Mouse (Mus musculus) neural tube, embryonic 12.5 days (tissue): ENCODE results near the gene Lgals1. TPM values are rescaled to one million over a fixed set of nuclear protein-coding genes. Genes with fewer than 3 reads are reported as not detected.
A peak's percentile ranks its signal among the peaks of the same experiment; 100 is the strongest.

Experiments used
- ATAC-seq: fragments of 200-750 bp; cut with Nextera tagmentation; 2 replicates; pipeline ENCODE4 v1.8.0; 2017; ENCODE audit warnings: low read depth, mild to moderate bottlenecking, moderate TSS enrichment, moderate library complexity; ENCODE audit not compliant: low FRiP score
- H3K27ac ChIP-seq: fragments of 300-500 bp; sonication (generic); 2 replicates; pipeline ENCODE4 v1.5.1; 2016
- H3K27me3 ChIP-seq: fragments of 300-500 bp; sonication (generic); replicated peaks from 2 replicates; pipeline ENCODE4 v1.6.1; 2016; ENCODE audit warnings: mild to moderate bottlenecking
- H3K36me3 ChIP-seq: fragments of 300-500 bp; sonication (generic); 2 replicates; pipeline ENCODE4 v1.6.1; 2016; ENCODE audit warnings: mild to moderate bottlenecking
- H3K4me1 ChIP-seq: fragments of 300-500 bp; sonication (generic); 2 replicates; pipeline ENCODE4 v1.6.1; 2016
- H3K4me2 ChIP-seq: fragments of 300-500 bp; sonication (generic); replicated peaks from 2 replicates; pipeline ENCODE4 v1.6.1; 2016; ENCODE audit warnings: mild to moderate bottlenecking
- H3K4me3 ChIP-seq: fragments of 300-500 bp; sonication (generic); 2 replicates; pipeline ENCODE4 v1.5.1; 2016
- H3K9ac ChIP-seq: fragments of 300-500 bp; sonication (generic); 2 replicates; pipeline ENCODE4 v1.6.1; 2016; ENCODE audit warnings: mild to moderate bottlenecking
- H3K9me3 ChIP-seq: fragments of 300-500 bp; sonication (generic); 2 replicates; pipeline ENCODE4 v1.6.1; 2016; ENCODE audit warnings: mild to moderate bottlenecking
- WGBS: fragments of 180-500 bp; shearing (Covaris S2); methylation state at CpG from one replicate; pipeline ENCODE4 v1.1.7; 2016; 5-methylcytosine and 5-hydroxymethylcytosine counted together
- polyA plus RNA-seq: library from polyadenylated mRNA; unstranded; fragments of >200 nt; fragmentation: Nextera tagmentation; extraction: Ambion mirVana; gene quantifications from 2 replicates; pipeline ENCODE4 v1.2.1, GENCODE M21; 2016

The Lgals1 gene
- polyA plus RNA-seq, 1 experiment from 2014 or later = 328 TPM

DNA sequence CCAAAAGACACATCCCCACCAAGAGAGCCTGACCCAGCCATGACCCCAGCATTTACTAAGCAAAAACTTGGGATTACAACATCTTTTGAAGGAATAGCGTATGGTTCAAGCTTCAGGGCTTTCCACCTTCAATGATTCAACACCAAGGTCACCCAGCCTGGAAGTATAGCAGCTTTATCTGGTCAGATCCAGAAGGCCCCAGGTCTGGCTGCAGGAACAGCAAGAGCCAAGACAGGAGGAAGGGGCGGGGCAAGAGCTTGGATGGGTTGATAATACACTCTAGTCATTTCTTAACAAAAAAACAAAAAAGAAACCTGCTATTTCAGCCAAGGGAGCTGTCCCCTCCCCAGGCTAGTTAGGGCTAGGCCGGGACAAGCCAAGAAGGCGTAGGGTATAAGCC, 29.0 kb upstream of the Lgals1 start:
- Histone ChIP-seq H3K27ac (no peak overlapping the region), H3K4me3 (no peak overlapping the region), H3K9ac (no peak overlapping the region), H3K27me3 (peaks cover 22% of the 10 kb centered on the region), H3K9me3 (no peaks in the 10 kb centered on the region), H3K36me3 (peaks cover 19% of the 10 kb centered on the region), H3K4me2 (no peak overlapping the region), H3K4me1 (peaks cover 37% of the 10 kb centered on the region)
- WGBS = 94% methylated on average over 4 of the region's 4 CpGs
- ATAC-seq = no peak

DNA sequence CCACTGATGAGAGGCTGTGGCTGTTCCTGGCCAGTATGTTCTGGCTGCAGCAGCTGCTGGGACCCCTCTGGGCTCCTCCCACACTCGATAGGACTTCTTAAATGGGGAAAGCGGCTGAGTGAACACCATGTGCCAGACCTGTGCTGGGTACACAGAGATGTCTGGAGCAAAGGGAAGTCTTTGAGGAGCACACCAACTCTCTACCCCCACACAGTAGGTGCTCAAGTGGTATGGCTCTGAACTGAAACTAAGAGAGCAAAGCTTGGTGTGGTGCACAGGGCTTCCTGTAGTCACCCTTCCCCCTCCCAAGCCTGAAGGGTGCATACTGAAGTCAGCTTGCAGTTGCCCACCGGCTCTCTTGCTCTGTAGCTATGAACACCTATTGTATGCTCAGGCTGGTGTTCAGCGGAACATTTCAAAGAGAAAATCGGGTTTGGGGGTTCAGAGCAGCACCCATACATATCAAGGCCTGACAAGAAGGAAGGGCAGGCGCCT, 28.0 kb upstream of the Lgals1 start:
- Histone ChIP-seq H3K27me3 (peaks cover 22% of the 10 kb centered on the region), H3K27ac (no peak overlapping the region), H3K4me1 (peaks cover 36% of the 10 kb centered on the region), H3K4me2 (peak overlapping the region; percentile 94; the same call in 1 of the 2 replicates), H3K9me3 (no peaks in the 10 kb centered on the region), H3K4me3 (no peak overlapping the region), H3K36me3 (peaks cover 11% of the 10 kb centered on the region), H3K9ac (no peak overlapping the region)
- ATAC-seq = no peak
- WGBS = 58% methylated on average over 6 of the region's 6 CpGs

DNA sequence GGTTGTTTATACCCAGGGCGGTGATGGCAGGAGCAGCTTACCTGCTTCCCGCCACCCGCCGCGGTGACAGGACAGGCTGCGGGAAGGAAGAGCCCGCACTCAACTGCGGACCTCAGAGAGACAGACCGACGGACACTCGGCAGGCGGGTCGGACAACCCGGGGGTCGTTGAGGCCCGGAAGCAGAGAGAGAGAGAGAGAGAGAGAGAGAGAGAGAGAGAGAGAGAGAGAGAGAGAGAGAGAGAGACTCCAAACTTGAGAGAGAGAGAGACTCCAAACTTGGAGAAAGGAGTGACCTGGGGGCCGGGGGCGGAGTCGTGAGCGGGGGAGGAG, 27.2 kb upstream of the Lgals1 start, which contains the start of gene Gm49510:
Gm49510 (plus strand) TSS at position 259 of the 331 bp plus-strand sequence.
- ATAC-seq = no peak
- Histone ChIP-seq H3K27me3 (peaks cover 22% of the 10 kb centered on the region), H3K9ac (peak within 1 kb of the TSS; percentile 62), H3K36me3 (peaks cover 2% of the 10 kb centered on the region; the same call in 1 of the 2 replicates), H3K9me3 (no peaks in the 10 kb centered on the region), H3K27ac (no peak within 1 kb of the TSS), H3K4me2 (peak within 1 kb of the TSS; percentile 94), H3K4me3 (peak within 1 kb of the TSS; percentile 51), H3K4me1 (peaks cover 28% of the 10 kb centered on the region; the same call in 1 of the 2 replicates)
- 2% methylated on average over 20 of the region's 20 CpGs for WGBS

DNA sequence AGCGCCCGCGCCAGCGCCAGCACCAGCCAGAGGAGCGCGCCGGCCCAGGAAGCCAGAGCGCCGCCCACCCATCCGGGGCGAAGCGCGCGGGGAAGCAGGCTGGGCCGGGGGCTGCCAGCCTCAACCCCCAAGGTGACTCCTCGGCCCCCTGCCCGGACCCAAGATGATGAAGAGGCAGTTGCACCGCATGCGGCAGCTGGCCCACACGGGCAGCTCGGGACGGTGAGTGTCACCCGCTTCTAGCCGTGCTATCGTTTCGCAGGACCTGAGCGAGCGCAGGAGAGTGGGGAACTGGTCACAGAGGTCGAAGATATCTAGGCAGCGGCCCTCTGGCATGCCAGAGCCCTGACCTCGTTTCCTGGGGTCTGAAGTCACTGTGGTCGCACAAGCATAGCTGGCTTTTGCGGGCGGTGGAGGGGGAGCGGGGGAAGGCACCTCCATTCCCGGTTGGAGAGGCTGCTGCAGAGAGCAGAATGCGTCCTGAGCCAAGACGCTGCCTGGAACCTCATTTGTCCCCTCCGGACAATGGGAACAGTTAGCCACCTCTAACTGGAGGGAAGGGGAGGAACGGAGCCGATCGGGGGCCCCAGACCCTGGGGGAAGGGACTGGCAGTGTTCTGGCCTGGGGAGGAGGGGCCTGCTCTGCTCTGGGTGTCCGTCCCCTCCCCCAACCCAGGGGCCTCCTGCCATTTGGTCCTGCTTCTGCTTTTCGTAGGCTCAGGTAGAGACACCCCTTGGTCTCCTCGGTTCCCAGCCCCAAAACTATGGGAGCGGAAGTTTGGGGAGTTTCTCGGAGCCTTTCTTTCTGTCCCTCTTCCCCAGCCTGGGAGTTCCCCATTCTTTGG, 26.6 kb upstream of the Lgals1 start, which contains the start of gene Sh3bp1:
Sh3bp1 (plus strand) TSS at position 29 of the 845 bp plus-strand sequence.
- H3K9me3 ChIP-seq = no peaks in the 10 kb centered on the region
- WGBS = 1% methylated on average over 47 of the region's 47 CpGs
- no peak within 1 kb of the TSS for H3K27ac ChIP-seq
- H3K9ac ChIP-seq = peak within 1 kb of the TSS; percentile 62
- peak; percentile 35; the same call in 1 of the 2 replicates for ATAC-seq
- peak within 1 kb of the TSS; percentile 51 for H3K4me3 ChIP-seq
- H3K36me3 ChIP-seq = no peaks in the 10 kb centered on the region; the same call in 1 of the 2 replicates
- peak within 1 kb of the TSS; percentile 94 for H3K4me2 ChIP-seq
- H3K4me1 ChIP-seq = peaks cover 23% of the 10 kb centered on the region; the same call in 1 of the 2 replicates
- H3K27me3 ChIP-seq = peaks cover 22% of the 10 kb centered on the region

DNA sequence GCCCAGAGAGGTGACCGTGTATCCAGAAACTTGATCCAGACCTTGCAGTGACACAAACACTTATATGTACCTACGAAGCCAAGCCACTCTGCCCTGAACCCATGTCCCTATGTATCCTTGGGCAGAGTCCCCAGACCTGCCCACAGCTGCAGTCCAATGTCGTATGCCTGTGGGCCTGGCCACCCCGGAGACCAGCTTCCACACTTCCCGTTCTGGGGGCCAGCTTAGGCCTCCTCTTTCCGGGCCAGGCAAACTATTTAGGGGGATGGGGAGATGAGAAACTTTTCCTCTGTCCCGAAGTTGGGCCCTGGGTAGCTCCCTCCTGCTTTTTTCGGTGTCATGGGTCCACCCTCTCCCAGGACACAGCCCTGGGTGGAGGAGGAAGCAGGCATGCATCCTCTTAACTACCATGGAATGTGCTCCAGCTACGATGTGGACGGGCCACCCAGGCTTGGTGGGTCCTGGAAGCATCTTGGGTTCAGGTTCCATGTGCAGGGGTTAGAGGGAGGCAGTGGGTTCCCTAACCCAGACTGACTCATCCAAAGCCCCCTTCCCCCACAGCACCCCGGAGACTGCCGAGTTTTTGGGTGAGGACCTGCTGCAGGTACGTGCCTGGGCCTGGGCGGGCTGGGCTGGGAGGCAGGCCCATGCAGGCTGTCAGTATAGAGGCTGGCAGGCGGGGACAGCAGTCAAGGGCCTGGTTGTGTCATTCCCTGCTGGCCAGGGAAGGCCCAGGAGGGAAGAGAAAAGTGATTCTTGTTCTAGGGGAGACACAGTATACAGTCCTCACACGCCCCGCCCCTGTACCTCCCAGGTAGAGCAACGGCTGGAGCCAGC, 25.7 kb upstream of the Lgals1 start:
- Histone ChIP-seq H3K27ac (no peak overlapping the region), H3K36me3 (no peaks in the 10 kb centered on the region), H3K4me3 (peak overlapping the region; percentile 51), H3K4me1 (peaks cover 23% of the 10 kb centered on the region; the same call in 1 of the 2 replicates), H3K4me2 (peak overlapping the region; percentile 94), H3K27me3 (peaks cover 22% of the 10 kb centered on the region), H3K9ac (peak overlapping the region; percentile 62; the same call in 1 of the 2 replicates), H3K9me3 (no peaks in the 10 kb centered on the region)
- WGBS = 18% methylated on average over 18 of the region's 18 CpGs
- no peak for ATAC-seq

DNA sequence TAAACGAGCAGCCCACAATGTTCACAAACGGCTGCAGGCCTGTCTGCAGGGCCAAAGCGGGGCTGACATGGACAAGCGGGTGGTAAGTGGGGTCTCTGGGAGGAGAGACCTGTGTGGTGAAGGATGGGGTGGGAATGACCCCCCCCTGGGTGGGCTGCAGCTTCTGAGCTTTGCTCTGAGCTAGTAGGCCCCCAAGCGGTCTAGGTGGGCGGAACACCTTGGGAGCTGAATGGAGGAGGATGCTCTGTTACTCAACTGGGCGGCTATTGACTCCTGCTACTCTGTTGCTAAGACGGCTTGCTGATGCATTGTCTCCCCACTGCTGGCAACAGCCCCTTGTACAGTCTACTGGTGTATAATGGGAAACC, 25.1 kb upstream of the Lgals1 start:
- H3K9ac ChIP-seq = no peak overlapping the region
- H3K4me1 ChIP-seq = peaks cover 20% of the 10 kb centered on the region; the same call in 1 of the 2 replicates
- H3K4me2 ChIP-seq = peak overlapping the region; percentile 94
- no peak for ATAC-seq
- H3K36me3 ChIP-seq = no peaks in the 10 kb centered on the region
- no peak overlapping the region for H3K27ac ChIP-seq
- H3K4me3 ChIP-seq = no peak overlapping the region
- 35% methylated on average over 8 of the region's 8 CpGs for WGBS
- peaks cover 22% of the 10 kb centered on the region for H3K27me3 ChIP-seq
- no peaks in the 10 kb centered on the region for H3K9me3 ChIP-seq

DNA sequence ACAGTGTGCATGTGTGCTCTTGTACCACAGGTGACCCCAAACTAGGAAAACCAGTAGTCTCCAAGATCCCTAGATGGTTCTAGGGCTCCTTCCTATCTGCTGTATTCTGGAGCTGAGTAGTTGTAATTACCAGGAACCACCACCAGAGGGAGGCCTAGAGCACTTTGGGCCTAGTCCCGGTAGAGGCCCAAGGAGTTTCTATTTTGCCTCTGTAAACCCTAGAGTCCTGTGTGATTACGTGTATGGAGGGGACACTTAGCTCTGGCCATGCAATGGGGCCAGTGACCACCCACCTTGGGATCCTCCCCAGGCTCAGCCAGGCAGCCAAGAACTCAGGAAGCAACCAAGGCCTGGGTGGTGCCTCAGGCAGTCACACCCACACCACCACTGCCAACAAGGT, 23.3 kb upstream of the Lgals1 start:
- Histone ChIP-seq H3K36me3 (no peaks in the 10 kb centered on the region), H3K4me2 (no peak overlapping the region), H3K27ac (no peak overlapping the region), H3K27me3 (peaks cover 22% of the 10 kb centered on the region), H3K4me1 (peaks cover 20% of the 10 kb centered on the region; the same call in 1 of the 2 replicates), H3K9me3 (no peaks in the 10 kb centered on the region), H3K4me3 (no peak overlapping the region), H3K9ac (no peak overlapping the region)
- ATAC-seq = 0 out of 2 replicates have a peak, but pooled peaks have one; percentile 11
- WGBS = 4% methylated on average over 2 of the region's 2 CpGs

DNA sequence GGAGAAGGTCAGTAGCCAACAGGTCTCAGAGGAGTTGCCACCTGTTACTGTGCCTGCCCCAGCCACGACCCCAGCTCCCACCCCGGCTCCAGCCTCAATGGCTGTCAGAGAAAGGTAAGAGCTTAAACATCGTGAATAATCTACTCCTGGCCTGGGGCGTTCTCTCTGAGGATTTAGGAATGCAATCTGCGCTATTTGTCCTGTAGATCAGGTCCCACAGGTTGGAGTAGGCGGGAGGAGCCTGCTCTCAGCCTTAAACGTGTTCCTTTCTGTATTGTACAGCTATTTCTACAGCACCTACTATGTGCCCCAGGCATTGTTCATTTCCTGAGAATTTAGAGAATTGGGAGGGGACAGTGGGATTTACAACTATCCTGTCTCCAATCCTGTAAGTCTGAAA, 18.1 kb upstream of the Lgals1 start:
- ATAC-seq = no peak
- H3K4me1 ChIP-seq = no peaks in the 10 kb centered on the region
- no peaks in the 10 kb centered on the region for H3K36me3 ChIP-seq
- H3K9ac ChIP-seq = no peak overlapping the region
- H3K4me3 ChIP-seq = no peak overlapping the region
- no peaks in the 10 kb centered on the region for H3K27me3 ChIP-seq
- no peak overlapping the region for H3K4me2 ChIP-seq
- H3K27ac ChIP-seq = no peak overlapping the region
- H3K9me3 ChIP-seq = no peaks in the 10 kb centered on the region
- 85% methylated on average over 7 of the region's 7 CpGs for WGBS

DNA sequence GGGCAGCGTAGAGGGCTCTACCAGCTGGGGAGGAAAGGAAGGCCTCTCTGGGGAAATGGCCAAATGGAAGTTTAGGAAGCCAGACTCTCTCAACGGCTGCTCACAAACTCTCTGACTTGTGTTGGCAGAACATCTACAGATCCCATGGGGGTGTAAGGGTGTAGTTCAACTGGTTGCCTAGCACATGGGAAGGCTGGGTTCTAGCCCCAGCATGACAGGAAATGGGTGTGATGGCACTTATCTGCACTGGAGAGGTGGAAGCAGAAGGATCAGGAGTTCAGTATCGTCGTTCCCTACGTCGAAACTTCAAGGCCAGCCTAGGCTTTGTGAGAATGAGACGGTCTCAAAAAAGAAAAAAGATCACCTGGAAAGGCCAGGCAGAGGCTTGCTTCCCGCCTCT, 17.5 kb upstream of the Lgals1 start:
- H3K4me1 ChIP-seq = no peaks in the 10 kb centered on the region
- H3K4me2 ChIP-seq = no peak overlapping the region
- no peak overlapping the region for H3K27ac ChIP-seq
- H3K27me3 ChIP-seq = no peaks in the 10 kb centered on the region
- no peak for ATAC-seq
- H3K36me3 ChIP-seq = no peaks in the 10 kb centered on the region
- H3K9ac ChIP-seq = no peak overlapping the region
- no peaks in the 10 kb centered on the region for H3K9me3 ChIP-seq
- 91% methylated on average over 8 of the region's 8 CpGs for WGBS
- no peak overlapping the region for H3K4me3 ChIP-seq

DNA sequence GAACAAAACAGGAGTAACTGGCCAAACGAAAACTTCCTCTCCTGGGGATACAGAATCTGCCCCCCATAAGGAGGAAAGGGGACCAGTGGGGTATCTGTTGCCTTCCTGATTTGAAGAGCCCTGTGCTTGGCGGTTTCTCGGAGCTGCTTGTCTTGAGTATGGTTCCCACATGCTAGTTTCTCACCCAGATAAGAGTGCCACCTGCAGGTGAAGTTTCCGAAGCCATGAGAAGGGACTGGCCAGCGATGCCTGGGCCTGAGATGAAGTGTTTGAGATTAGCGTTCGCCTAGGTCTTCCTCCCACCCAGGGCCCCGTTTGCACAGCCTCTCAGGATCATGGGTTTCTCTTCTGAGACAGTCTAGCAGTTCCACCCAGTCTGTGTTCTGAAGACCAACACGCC, 14.5 kb upstream of the Lgals1 start:
- no peak overlapping the region for H3K4me2 ChIP-seq
- H3K27ac ChIP-seq = no peak overlapping the region
- no peak overlapping the region for H3K9ac ChIP-seq
- no peak overlapping the region for H3K4me3 ChIP-seq
- no peaks in the 10 kb centered on the region for H3K36me3 ChIP-seq
- ATAC-seq = no peak
- WGBS = 37% methylated on average over 9 of the region's 9 CpGs
- no peaks in the 10 kb centered on the region for H3K27me3 ChIP-seq
- H3K4me1 ChIP-seq = peaks cover 25% of the 10 kb centered on the region
- H3K9me3 ChIP-seq = no peaks in the 10 kb centered on the region

DNA sequence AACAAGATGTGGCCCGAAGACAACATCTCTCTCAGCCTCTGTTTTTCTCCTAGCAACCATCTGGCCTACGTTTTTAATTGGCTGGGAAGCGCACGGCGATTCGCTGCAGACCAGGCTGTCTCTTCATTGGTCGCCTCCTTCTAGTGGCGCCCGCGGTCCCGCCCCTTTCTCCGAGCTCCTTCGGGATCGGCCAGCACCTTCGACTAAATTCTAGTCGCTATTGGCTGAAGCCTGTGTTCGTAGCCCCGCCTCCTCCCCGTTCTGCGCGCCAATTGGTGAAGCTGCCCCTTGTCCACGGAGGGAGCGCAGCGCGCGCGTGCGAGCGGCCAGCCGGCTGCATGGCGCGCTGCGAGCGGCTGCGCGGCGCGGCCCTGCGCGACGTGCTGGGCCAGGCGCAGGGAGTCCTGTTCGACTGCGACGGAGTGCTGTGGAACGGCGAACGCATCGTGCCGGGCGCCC, 12.9 kb upstream of the Lgals1 start, which contains the start of gene Pdxp:
Pdxp (plus strand) TSS at position 288 of the 459 bp plus-strand sequence.
- peaks cover 11% of the 10 kb centered on the region for H3K36me3 ChIP-seq
- H3K27ac ChIP-seq = peak within 1 kb of the TSS; percentile 84
- under 1% methylated on average over 51 of the region's 51 CpGs for WGBS
- H3K4me3 ChIP-seq = peak within 1 kb of the TSS; percentile 74
- peak; percentile 93 for ATAC-seq
- H3K9ac ChIP-seq = peak within 1 kb of the TSS; percentile 87
- H3K4me1 ChIP-seq = peaks cover 25% of the 10 kb centered on the region
- no peaks in the 10 kb centered on the region for H3K27me3 ChIP-seq
- H3K4me2 ChIP-seq = peak within 1 kb of the TSS; percentile 97
- H3K9me3 ChIP-seq = no peaks in the 10 kb centered on the region
